Mouse (Mus musculus): ENCODE data around the gene Olfr1375.

DNA sequence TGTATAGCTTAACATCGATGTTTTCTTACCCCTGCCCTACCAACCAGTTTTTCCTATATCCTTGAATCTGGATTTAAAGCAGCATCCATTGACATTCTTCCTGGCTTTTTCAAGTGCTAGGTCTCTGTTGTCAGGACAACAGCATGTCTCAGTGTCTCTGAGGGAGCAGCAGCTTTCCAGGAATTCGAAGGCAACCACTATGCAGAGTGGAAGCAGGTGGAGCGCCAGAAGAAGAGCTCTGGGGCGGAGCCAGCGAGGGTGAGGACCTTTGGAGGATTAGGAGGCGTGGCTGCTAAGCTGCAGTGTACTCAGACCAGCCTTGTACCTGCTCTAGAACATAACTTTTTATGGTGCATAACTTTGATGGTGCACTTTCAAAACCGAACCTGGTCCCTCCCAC, 36.6 kb downstream of the Olfr1375 start:
- no peak for TF ChIP-seq CTCF (IDR thresholded peaks at IDR 0.05; ENCODE audit: extremely low read depth, insufficient read depth, low read length)
- no peak for TF ChIP-seq POLR2A (IDR thresholded peaks at IDR 0.05; ENCODE audit: extremely low read depth, insufficient read depth, low read length)
